Mouse (Mus musculus) left cerebral cortex, postnatal 25 days (tissue): ENCODE measurements around the gene Cym. TPM values are rescaled to one million over a fixed set of nuclear protein-coding genes. Genes with fewer than 3 reads are reported as not detected.

Experiments
- DNase-seq, 2 experiments: peaks; one replicate each; pipeline ENCODE4 v3.0.0; 2022; ENCODE audit warnings: low spot score in 2 of 2, mixed read lengths in 1 of 2
- intact Hi-C: fragments of 180-260 bp; cut with DNase I; formaldehyde crosslinking; loops from one replicate; pipeline ENCODE4 v1.15.1; 2025
- total RNA-seq, 2 experiments: library from RNA; stranded (reverse); gene quantifications; 2 replicates each; pipeline ENCODE4 v1.2.3; 2021

The Cym gene
- total RNA-seq, 2 experiments from 2014 or later = not detected

GRCm38 (mm10) chr3:107229822-107230221 lies 8.3 kb upstream of the Cym start:
- no peak for DNase-seq
- intact Hi-C loops = loop anchor here (5.0 to 10.0 kb wide), 2 partner anchors 127 to 385 kb away; no protein-coding TSS in a partner anchor

- DNase-seq = no peak
- intact Hi-C loops = no loop called here
Measured at GRCm38 (mm10) chr3:107229221-107229620, 7.7 kb upstream of the Cym start.

- intact Hi-C loops = no loop called here
- DNase-seq = no peak
Measured at GRCm38 (mm10) chr3:107225820-107226219, 4.3 kb upstream of the Cym start.

- intact Hi-C loops = no loop called here
Measured at GRCm38 (mm10) chr3:107223230-107223629, 1.7 kb upstream of the Cym start.

GRCm38 (mm10) chr3:107218572-107218971 lies 3.0 kb downstream of the Cym start:
- DNase-seq = peak in 1 of 2 experiments; percentile 63
- intact Hi-C loops = no loop called here

More at GRCm38 (mm10) chr3:107223230-107223629, 1.7 kb upstream of the Cym start:
- no peak for DNase-seq

- intact Hi-C loops = no loop called here
- DNase-seq = no peak
Measured at GRCm38 (mm10) chr3:107217101-107217480, 4.4 kb downstream of the Cym start.

- no peak for DNase-seq
- intact Hi-C loops = no loop called here
Measured at GRCm38 (mm10) chr3:107216400-107217100, 5.0 kb downstream of the Cym start.

GRCm38 (mm10) chr3:107214606-107215005 lies 6.9 kb downstream of the Cym start:
- peak in 1 of 2 experiments; percentile 37 for DNase-seq
- intact Hi-C loops = loop anchor here (5.0 kb wide), 1 partner anchor 138 kb away; no protein-coding TSS in a partner anchor

GRCm38 (mm10) chr3:107207625-107208253 lies 13.8 kb downstream of the Cym start:
- intact Hi-C loops = loop anchor here (2.0 kb wide), 2 partner anchors 67 to 259 kb away; no protein-coding TSS in a partner anchor
- no peak for DNase-seq

- DNase-seq = peak in 1 of 2 experiments; percentile 18
- intact Hi-C loops = loop anchor here (1.0 to 2.0 kb wide), 3 partner anchors 27 to 260 kb away; no protein-coding TSS in a partner anchor
Measured at GRCm38 (mm10) chr3:107206490-107207150, 14.9 kb downstream of the Cym start.

GRCm38 (mm10) chr3:107205994-107206393 lies 15.5 kb downstream of the Cym start:
- peak; percentile 73 to 79 for DNase-seq
- intact Hi-C loops = loop anchor here (1.0 to 2.0 kb wide), 3 partner anchors 27 to 261 kb away; no protein-coding TSS in a partner anchor

- intact Hi-C loops = no loop called here
- no peak for DNase-seq
Measured at GRCm38 (mm10) chr3:107205170-107205569, 16.4 kb downstream of the Cym start.

- intact Hi-C loops = no loop called here
- peak in 1 of 2 experiments; percentile 66 for DNase-seq
Measured at GRCm38 (mm10) chr3:107204413-107204812, 17.1 kb downstream of the Cym start.

GRCm38 (mm10) chr3:107201310-107202180 lies 20.0 kb downstream of the Cym start:
- intact Hi-C loops = no loop called here
- no peak for DNase-seq

- peak; percentile 70 to 81 for DNase-seq
- intact Hi-C loops = loop anchor here (1.0 to 5.0 kb wide), 2 partner anchors 94 to 251 kb away; no protein-coding TSS in a partner anchor
Measured at GRCm38 (mm10) chr3:107188226-107188899, 33.2 kb downstream of the Cym start.

- DNase-seq = peak in 1 of 2 experiments; percentile 60
- intact Hi-C loops = loop anchor here (5.0 kb wide), 1 partner anchor 250 kb away; no protein-coding TSS in a partner anchor
Measured at GRCm38 (mm10) chr3:107187022-107187421, 34.5 kb downstream of the Cym start.

- no peak for DNase-seq
- intact Hi-C loops = loop anchor here (5.0 kb wide), 1 partner anchor 248 kb away; no protein-coding TSS in a partner anchor
Measured at GRCm38 (mm10) chr3:107185597-107185996, 35.9 kb downstream of the Cym start.

GRCm38 (mm10) chr3:107183178-107183577 lies 38.4 kb downstream of the Cym start:
- intact Hi-C loops = no loop called here
- DNase-seq = peak in 1 of 2 experiments; percentile 20
